Mouse (Mus musculus): ENCODE measurements around the gene Ppp4c.
"Not testable (repeated sequence)": the region's sequence is repeated elsewhere in the genome, so short reads cannot be mapped to it uniquely, and the experiment has no call there.

Ppp4c gene

GRCm38 (mm10) chr7:126781661-126782370 lies 10.5 kb downstream of the Ppp4c start:
- in situ Hi-C loops (cut with MboI), result no loop called here

GRCm38 (mm10) chr7:126780971-126781635 lies 11.2 kb downstream of the Ppp4c start, which contains the start of gene Tbx6:
Gene Tbx6, plus strand, starts transcription at chr7:126781483.
- in situ Hi-C loops (cut with MboI), result no loop called here

- in situ Hi-C loops (cut with MboI), result no loop called here
Observed at GRCm38 (mm10) chr7:126779983-126780970, 12.0 kb downstream of the Ppp4c start.

GRCm38 (mm10) chr7:126779101-126779500 lies 13.2 kb downstream of the Ppp4c start:
- in situ Hi-C loops (cut with MboI), result not testable (repeated sequence)

GRCm38 (mm10) chr7:126778147-126778546 lies 14.1 kb downstream of the Ppp4c start:
- in situ Hi-C loops (cut with MboI), result no loop called here

GRCm38 (mm10) chr7:126777476-126777875 lies 14.8 kb downstream of the Ppp4c start:
- in situ Hi-C loops (cut with MboI), result no loop called here

- in situ Hi-C loops (cut with MboI), result no loop called here
Observed at GRCm38 (mm10) chr7:126776598-126777057, 15.7 kb downstream of the Ppp4c start, which contains the start of gene Ypel3. Gene Ypel3, plus strand, starts transcription at chr7:126776955.

GRCm38 (mm10) chr7:126775978-126776234 lies 16.4 kb downstream of the Ppp4c start:
- in situ Hi-C loops (cut with MboI), result no loop called here

- in situ Hi-C loops (cut with MboI), result no loop called here
Observed at GRCm38 (mm10) chr7:126775185-126775977, 16.9 kb downstream of the Ppp4c start.

GRCm38 (mm10) chr7:126774463-126774862 lies 17.8 kb downstream of the Ppp4c start:
- in situ Hi-C loops (cut with MboI), result no loop called here

GRCm38 (mm10) chr7:126773351-126773750 lies 18.9 kb downstream of the Ppp4c start:
- in situ Hi-C loops (cut with MboI), result no loop called here

GRCm38 (mm10) chr7:126770784-126771183 lies 21.5 kb downstream of the Ppp4c start:
- in situ Hi-C loops (cut with MboI), result no loop called here

GRCm38 (mm10) chr7:126767001-126767400 lies 25.3 kb downstream of the Ppp4c start:
- in situ Hi-C loops (cut with MboI), result no loop called here

- in situ Hi-C loops (cut with MboI), result no loop called here
Observed at GRCm38 (mm10) chr7:126766201-126766600, 26.1 kb downstream of the Ppp4c start, which contains the start of gene Gdpd3. Gene Gdpd3, plus strand, starts transcription at chr7:126766334.

GRCm38 (mm10) chr7:126765540-126765939 lies 26.8 kb downstream of the Ppp4c start:
- in situ Hi-C loops (cut with MboI), result no loop called here

GRCm38 (mm10) chr7:126762471-126763008 lies 29.8 kb downstream of the Ppp4c start:
- in situ Hi-C loops (cut with MboI), result no loop called here

- in situ Hi-C loops (cut with MboI), result no loop called here
Observed at GRCm38 (mm10) chr7:126761529-126762067, 30.7 kb downstream of the Ppp4c start.

GRCm38 (mm10) chr7:126760956-126761355 lies 31.3 kb downstream of the Ppp4c start:
- in situ Hi-C loops (cut with MboI), result no loop called here

GRCm38 (mm10) chr7:126760391-126760802 lies 31.9 kb downstream of the Ppp4c start:
- in situ Hi-C loops (cut with MboI), result no loop called here

- in situ Hi-C loops (cut with MboI), result no loop called here
Observed at GRCm38 (mm10) chr7:126759672-126760390, 32.5 kb downstream of the Ppp4c start.
